30 mouse cellular contexts compared by ENCODE assay signal in the genomic region with DNA sequence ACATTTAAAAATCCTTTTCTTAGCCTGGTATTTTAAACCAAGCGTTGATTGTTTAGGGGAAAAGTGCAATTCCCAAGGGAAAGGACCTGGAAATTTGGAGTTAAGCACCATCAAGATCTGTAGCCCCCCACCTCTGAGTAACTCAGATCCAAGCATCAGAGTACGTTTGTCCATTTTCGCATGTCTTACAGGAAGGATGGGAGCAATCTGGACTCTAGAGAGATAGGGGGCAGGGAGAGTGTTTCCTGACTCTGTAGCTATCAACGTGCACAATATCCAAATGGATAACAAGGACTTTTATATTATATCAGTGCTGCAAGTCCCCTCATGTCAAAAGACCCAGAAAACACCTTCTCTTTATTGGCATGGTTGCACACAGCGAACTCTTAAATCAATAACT. TPM values are rescaled to one million over a fixed set of nuclear protein-coding genes. Genes with fewer than 3 reads are reported as not detected.
"Had no signal": no experiment of that assay in that cellular context is flagged by ENCODE, and none has a peak within 500 bp of the region (broad histone marks: within the 10 kb centered on the region; RNA-seq: fewer than 3 reads in every experiment).

No protein-coding gene starts in this region.

- ATAC-seq: hindbrain, postnatal 0 days; intestine, embryonic 16.5 days had no signal

- H3K36me3 ChIP-seq: heart, embryonic 13.5 days; heart, embryonic 15.5 days; hindbrain, embryonic 13.5 days; hindbrain, embryonic 15.5 days; kidney, embryonic 15.5 days; limb, embryonic 13.5 days; limb, embryonic 15.5 days had no signal

- H3K4me1 ChIP-seq: heart, embryonic 13.5 days; heart, embryonic 15.5 days; hindbrain, embryonic 13.5 days; hindbrain, embryonic 15.5 days; kidney, embryonic 15.5 days; limb, embryonic 13.5 days; limb, embryonic 15.5 days had no signal

- H3K9ac ChIP-seq: heart, embryonic 13.5 days; heart, embryonic 15.5 days; hindbrain, embryonic 13.5 days; hindbrain, embryonic 15.5 days; kidney, embryonic 15.5 days; limb, embryonic 13.5 days; limb, embryonic 15.5 days had no signal

- H3K27ac ChIP-seq: gastrocnemius, adult 2 months; heart, adult 2 months; heart, embryonic 13.5 days; heart, embryonic 15.5 days; hindbrain, embryonic 13.5 days; hindbrain, embryonic 15.5 days; hindbrain, postnatal 0 days; kidney, embryonic 15.5 days; kidney, postnatal 0 days; limb, embryonic 13.5 days; limb, embryonic 15.5 days had no signal

- H3K4me3 ChIP-seq: gastrocnemius, adult 2 months; heart, adult 2 months; heart, embryonic 13.5 days; heart, embryonic 15.5 days; hindbrain, embryonic 13.5 days; hindbrain, embryonic 15.5 days; kidney, embryonic 15.5 days; limb, embryonic 13.5 days; limb, embryonic 15.5 days had no signal

- H3K9me3 ChIP-seq: heart, embryonic 13.5 days; heart, embryonic 15.5 days; hindbrain, embryonic 13.5 days; hindbrain, embryonic 15.5 days; kidney, embryonic 15.5 days; limb, embryonic 13.5 days; limb, embryonic 15.5 days had no signal

- DNase-seq: gastrocnemius, adult 2 months; gastrocnemius, postnatal 14 days; gastrocnemius, postnatal 36 days; heart, adult 11 months; heart, adult 2 months; heart, postnatal 36 days; kidney, adult 11 months; layer of hippocampus, adult 9-11 months; layer of hippocampus, postnatal 36 days had no signal

- H3K4me2 ChIP-seq: heart, embryonic 15.5 days; hindbrain, embryonic 13.5 days; hindbrain, embryonic 15.5 days; kidney, embryonic 15.5 days; limb, embryonic 13.5 days; limb, embryonic 15.5 days had no signal

RNA-seq across cellular contexts. Expression of a gene that starts 7.4 kb away (rescaled TPM):
- total RNA-seq: gastrocnemius, adult 2 months; gastrocnemius, postnatal 14 days; gastrocnemius, postnatal 36 days; heart, adult 2 months; heart, postnatal 14 days; heart, postnatal 36 days; hematopoietic stem cell, adult 5-6 weeks; layer of hippocampus, adult 18-20 months; layer of hippocampus, adult 8-10 months; layer of hippocampus, postnatal 36 days had no signal
- polyA plus RNA-seq: gonadal fat pad, adult 2 months; heart, adult 2 months; heart, embryonic 11.5 days; heart, embryonic 13.5 days; heart, embryonic 15.5 days; heart, postnatal 0 days; intestine, embryonic 14.5 days; intestine, embryonic 16.5 days; kidney, adult 2 months; kidney, embryonic 15.5 days; kidney, postnatal 0 days; large intestine, adult 2 months; limb, embryonic 11.5 days; limb, embryonic 15.5 days had no signal
